Mouse (Mus musculus) kidney, adult 11 months (tissue): ENCODE data around the gene Zfp142.

ENCODE experiments used
- DNase-seq: peaks from one replicate; pipeline ENCODE4 v3.0.0; 2022

Zfp142 gene

GRCm38 (mm10) chr1:74587773-74588445, at the start of gene Zfp142, which contains the start of gene Bcs1l:
Gene Zfp142, minus strand, starts transcription at chr1:74588246.
Gene Bcs1l, plus strand, starts transcription at chr1:74588289.
- DNase-seq = peak; percentile 99

DNA sequence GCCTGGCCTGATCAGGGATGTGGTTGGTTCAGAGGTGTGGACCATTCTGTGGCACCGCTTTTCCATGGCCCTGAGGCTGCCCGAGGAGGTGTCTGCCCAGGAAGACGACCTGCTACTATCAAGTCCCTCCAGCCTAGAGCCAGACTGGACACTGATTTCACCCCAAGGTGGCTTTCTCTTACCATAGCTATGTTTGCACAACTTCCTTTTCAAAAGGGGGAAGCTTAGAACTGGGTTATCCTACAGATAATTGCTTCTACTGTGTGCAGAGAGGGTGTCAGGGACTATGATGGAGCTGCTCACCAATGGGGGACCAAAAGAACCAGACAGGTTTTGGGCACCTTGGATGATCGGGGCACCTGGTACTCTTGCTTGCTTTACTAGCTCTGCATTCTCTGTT, 44.7 kb upstream of the Zfp142 start:
- no peak for DNase-seq

DNA sequence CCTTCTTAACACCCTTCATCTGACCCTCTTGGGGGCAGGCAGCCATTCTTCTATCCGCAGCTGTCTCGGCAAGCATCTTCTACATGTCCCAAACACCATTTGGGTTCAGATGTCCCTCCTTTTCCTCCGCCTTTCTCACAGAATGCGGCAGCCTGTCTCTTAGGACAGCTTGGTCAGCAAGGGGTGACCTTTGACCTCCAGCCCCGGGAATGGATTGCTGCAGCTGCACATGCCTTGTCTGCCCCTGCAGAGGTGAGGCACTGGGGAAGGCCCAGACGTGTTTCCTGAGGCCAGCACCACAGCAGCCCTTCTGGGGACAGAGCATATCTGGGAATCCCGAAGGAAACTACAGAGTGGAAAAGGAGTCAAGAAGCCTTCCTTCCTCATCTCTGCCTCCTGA, 40.0 kb upstream of the Zfp142 start:
- peak; percentile 12 for DNase-seq

- DNase-seq = no peak
Observed at GRCm38 (mm10) chr1:74626076-74626475, 38.0 kb upstream of the Zfp142 start.

GRCm38 (mm10) chr1:74624183-74624582, 36.1 kb upstream of the Zfp142 start:
- no peak for DNase-seq

DNA sequence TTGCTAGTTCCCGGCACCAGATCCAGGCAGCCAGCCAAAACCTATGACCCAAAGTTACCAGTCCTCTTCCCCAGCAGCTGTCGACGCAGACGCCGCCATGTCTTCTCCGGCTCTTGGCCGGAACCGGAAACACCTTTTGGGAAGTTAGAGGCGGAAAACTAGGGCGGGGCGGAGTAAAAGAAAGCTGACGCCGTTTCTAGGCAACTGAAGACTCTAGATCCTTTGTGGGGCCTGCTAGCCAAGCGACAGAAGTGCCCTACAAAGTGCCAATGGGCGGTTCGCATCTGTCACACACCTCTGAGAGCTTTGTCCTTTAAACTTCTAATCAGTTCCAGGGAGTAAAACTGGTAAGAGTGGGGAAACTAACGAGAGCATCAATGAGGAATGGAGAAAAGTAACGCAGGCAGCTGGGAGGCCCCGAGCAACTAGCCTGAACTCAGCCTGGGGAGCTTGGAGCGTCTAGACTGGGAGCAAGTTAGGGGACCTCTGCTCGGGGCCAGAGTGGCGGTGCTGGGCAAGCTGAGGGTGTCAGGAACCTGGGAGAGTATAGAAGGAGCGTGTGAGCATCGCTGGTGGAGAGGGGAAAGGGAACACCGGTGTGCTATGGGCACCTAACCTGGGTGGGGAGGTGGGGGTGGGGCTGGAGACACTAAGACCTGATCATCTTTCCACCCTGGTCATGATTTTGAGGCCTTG, 13.4 kb upstream of the Zfp142 start, which contains the start of the genes Rnf25 and Stk36:
Rnf25 (minus strand) TSS at position 131 of the 696 bp plus-strand sequence.
Stk36 (plus strand) TSS at position 179 of the 696 bp plus-strand sequence.
- peak; percentile 85 for DNase-seq

DNA sequence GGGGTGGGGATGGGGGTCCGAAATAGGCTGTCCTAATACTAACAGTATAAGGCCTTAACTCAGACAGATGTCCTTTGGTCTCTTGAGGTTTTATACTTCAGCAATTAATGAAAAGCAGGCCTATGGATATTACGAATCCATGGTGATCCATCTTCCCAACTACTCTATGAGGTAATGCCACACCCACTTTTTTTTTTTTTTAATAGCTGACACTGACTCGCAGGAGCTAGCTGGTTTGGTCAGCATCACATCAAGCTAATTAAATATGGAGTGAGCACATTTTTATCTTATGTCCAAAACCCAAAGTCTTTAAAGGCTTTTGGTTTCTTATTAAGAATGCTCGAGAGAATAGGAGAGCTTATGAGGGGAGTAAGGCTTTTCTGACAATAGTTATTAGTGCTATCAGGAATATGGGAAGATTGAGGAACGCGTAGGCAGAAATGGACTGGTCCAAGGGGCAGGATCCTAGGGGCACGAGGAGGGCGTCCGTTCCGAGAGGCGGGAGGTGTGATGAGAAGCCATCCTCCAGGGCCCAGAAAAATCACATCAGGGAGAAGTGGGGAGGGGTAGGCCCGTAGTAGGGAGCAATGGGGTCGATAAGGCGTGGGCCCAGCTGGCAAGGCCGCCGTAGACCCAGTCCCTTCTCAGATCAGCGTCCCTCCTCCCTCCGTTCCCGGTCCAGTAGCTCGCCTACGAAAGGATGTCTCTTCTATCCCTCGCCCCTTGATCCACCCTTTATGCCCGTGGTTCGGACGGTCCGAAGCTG, 12.6 kb upstream of the Zfp142 start:
- DNase-seq = no peak

DNA sequence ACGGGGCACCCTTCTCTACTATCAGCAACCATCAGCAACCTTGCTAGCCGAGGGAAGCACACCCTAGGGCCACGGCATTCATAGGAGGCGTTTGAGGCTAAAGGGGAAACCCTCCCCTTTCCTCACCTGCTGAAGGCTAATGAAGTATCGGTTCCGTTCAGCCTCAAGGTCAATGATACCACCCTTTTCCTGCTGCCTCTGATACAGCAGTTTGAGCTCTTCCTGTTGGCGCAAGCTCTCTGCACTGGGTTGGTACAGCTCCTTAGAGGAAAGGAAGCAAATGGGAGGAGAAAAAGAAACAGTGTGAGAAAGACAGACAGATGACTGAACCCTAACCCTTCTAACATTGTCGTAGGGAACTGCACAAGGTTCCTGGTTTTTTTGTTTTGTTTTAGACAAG, 6.4 kb upstream of the Zfp142 start:
- no peak for DNase-seq

GRCm38 (mm10) chr1:74587233-74587772, 743 bp downstream of the Zfp142 start:
- DNase-seq = no peak

DNA sequence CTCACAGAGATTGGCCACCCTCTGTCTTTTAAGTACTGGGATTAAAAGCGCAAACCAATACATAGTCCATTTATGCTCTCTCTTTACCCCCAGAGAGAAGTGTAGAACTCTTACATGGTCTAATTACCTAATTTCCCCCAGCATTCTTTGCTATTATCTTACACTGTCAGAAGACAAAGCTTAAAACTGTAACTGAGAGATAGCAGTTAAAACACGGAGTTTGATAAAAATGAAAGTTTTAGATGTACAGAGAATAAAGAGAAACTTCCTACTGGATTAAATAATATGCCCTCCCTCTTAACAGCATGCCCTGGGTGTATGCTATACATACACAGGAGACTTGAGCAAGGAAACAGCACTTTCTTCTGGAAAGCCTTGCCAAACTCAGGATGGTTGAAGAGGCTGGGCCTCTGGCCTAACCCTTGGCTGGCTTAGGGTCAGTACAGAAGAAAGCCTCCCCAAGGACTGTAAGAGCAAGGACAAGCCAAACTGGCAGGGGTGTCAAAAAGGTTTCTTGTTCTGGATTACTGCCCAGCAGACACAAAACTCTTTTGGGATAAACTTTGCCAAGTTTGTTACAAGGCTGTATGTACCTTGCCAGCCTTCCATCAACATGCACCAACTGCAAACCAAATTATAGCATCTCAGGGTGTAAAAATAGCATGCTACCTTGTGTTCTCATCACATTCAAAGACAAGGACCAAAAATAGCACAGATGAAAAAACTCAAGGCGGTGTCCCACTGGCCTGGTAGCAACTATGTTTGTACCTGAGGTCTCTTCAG, 3.2 kb downstream of the Zfp142 start:
- no peak for DNase-seq

DNA sequence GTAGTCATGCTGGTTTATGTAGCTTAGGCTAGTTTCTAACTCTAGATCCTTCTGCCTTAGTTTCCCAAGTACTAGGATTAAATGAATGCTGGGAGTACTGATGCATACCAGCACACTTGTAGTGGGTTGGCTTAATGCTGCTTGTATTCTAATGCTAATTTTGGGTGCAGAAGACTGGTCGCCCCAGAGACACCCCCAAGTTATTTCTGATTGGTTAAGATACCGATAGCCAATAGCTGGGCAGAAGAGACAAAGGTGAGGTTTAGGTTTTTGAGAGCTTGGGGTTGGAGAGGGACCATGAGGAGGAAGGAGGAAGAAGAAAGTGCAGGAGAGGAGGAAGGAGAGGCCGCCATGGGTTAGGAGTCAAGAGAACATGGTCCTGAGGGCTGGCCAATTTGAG, 5.4 kb downstream of the Zfp142 start:
- DNase-seq = no peak

DNA sequence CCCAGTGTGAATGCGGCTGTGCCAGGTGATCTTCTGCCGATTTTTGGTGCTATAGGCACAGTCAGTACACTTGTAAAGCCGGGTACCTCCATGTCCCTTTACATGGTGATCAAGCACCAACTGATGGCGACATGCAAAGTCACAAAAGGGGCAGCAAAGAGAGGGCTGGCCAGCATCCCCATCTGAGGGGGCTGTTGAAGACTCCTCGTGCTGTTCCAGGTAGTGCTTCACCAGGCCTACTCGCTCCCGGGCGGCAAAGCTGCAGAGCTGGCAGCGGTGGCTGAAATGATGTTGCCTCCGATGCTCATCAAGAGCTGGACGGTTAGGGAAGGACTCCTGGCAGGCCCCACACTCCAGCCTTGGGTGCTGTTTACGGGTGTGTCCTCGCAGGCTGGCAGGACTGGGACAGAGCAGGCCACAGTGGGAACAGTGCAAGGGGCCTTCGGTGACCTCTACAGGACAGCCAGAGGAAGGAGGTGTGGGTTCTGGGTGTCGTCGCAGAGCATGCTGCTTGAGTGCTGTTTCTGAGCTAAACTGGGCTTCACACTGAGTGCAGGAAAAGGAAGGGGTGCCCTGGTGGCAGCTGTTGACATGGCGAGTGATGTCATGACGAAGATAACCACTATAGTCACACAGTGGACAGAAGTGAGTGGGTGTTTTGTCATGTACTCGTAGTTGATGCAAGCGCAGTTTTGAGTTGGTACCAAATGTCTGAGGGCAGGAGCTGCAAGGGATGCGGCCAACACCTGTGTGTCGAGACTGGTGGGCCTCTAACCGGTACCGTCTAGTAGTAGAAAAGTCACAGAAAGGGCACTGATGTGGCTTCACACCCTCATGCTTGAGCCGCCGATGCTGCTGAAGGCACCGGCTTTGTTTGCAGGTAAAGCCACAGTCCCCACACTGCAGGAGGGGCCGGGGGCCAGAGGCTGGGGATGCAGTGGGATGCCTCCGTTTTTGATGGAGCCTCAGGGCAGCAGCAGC, 18.0 kb downstream of the Zfp142 start:
- DNase-seq = no peak

- DNase-seq = no peak
Observed at GRCm38 (mm10) chr1:74565834-74566233, 22.2 kb downstream of the Zfp142 start.

DNA sequence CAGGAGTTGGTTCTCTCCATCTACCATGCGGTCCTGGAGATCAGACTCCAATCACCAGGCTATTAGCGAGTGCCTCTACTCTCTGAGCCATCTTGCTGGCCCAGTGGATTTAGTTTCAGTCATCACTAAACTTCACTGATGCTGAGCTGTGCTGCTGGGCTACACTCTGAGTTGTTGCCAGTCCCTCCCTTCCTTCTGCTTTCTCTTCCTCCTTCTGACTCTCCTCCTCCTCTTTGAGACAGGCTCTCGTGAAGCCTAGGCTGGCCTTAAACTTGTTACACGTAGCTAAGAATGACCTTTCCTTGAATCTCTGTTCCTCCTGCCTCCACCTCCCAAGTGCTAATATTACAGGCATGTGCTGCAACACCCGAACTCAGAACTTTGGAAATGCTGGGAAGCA, 29.0 kb downstream of the Zfp142 start:
- DNase-seq = no peak

- no peak for DNase-seq
Observed at GRCm38 (mm10) chr1:74544184-74544583, 43.9 kb downstream of the Zfp142 start, which contains the start of gene Usp37. Gene Usp37, minus strand, starts transcription at chr1:74544284.

DNA sequence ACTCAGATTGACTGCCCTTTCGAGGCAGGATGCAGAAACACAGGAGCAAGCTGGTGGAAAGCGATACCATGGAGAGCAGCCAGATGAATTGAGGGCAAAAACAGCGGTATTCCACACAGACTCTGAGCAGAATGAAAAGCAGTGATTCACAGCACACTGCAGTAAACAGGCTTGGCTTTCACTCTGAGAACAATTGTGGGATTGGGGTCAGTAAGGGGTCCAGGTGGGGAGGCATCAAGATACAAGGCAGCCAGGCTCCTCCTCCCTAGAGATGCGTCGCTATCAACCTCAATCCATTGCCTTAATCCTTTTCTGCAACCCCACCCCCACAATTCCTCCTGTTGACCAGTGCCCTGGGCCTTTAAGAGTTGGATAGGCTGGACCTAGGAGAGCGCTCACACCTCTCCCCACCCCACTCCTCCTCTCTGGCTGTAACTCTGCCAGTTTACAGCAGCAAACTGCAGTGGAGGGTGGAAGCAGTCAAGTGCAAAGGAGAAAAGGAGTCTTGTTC, 45.5 kb downstream of the Zfp142 start, which contains the start of gene Plcd4:
Plcd4 (plus strand) TSS at position 438 of the 511 bp plus-strand sequence.
- peak; percentile 40 for DNase-seq

GRCm38 (mm10) chr1:74538650-74539049, 49.4 kb downstream of the Zfp142 start:
- DNase-seq = no peak

DNA sequence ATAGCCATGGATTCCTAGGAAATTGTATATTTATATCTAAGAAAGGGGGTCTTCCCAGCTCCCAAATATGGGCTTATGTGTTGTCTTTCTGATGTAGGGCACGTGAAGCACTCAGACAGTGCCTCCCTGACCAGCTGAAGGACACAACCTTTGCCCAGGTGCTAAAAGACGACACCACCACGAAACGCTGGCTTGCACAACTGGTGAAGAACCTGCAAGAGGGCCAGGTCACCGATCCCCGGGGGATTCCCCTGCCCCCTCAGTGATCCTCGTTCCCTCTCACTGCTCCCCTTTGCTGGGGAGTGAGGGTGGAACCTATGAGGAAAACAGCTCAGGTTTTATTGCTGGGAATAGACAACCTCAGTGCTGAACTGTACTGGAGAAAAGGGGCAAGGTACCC, 59.5 kb downstream of the Zfp142 start:
- peak; percentile 20 for DNase-seq

- peak; percentile 41 for DNase-seq
Observed at GRCm38 (mm10) chr1:74524746-74525145, 63.3 kb downstream of the Zfp142 start.

GRCm38 (mm10) chr1:74519875-74520274, 68.2 kb downstream of the Zfp142 start:
- DNase-seq = no peak
